Mouse (Mus musculus): ENCODE measurements around the gene Lmo3. TPM values are rescaled to one million over a fixed set of nuclear protein-coding genes. Genes with fewer than 3 reads are reported as not detected.
A peak's percentile ranks its signal among the peaks of the same experiment; 100 is the strongest.

The Lmo3 gene
- polyA plus RNA-seq, 1 experiment from 2014 or later: 3.5 TPM

- DNase-seq: no peak
- WGBS: 43% methylated on average over 4 of the region's 4 CpGs
- no peak for ATAC-seq (ENCODE audit: insufficient read depth)
- no peak for TF ChIP-seq CTCF (IDR thresholded peaks at IDR 0.05; ENCODE audit: low read depth)
- Histone ChIP-seq H3K4me1 (ENCODE audit: insufficient read depth) (no peaks in the 10 kb centered on the region), H3K4me2 (no peak overlapping the region), H3K9ac (no peak overlapping the region), H3K27ac (ENCODE audit: low read depth) (no peak overlapping the region), H3K4me3 (ENCODE audit: low read depth, low read length) (no peak overlapping the region), H3K9me3 (ENCODE audit: low read depth, low read length) (no peaks in the 10 kb centered on the region), H3K27me3 (ENCODE audit: insufficient read depth, low read length) (no peaks in the 10 kb centered on the region), H3K36me3 (ENCODE audit: insufficient read depth) (no peaks in the 10 kb centered on the region)
Observed at GRCm38 (mm10) chr6:138469204-138469603, 112.6 kb downstream of the Lmo3 start.

GRCm38 (mm10) chr6:138444515-138445048 lies 137.2 kb downstream of the Lmo3 start:
- H3K27me3 ChIP-seq (ENCODE audit: insufficient read depth, low read length): no peaks in the 10 kb centered on the region
- 77% methylated on average over 3 of the region's 3 CpGs for WGBS
- no peaks in the 10 kb centered on the region for H3K9me3 ChIP-seq (ENCODE audit: low read depth, low read length)
- ATAC-seq (ENCODE audit: insufficient read depth) (no peak), DNase-seq (no peak)
- H3K9ac ChIP-seq: no peak overlapping the region
- no peak for TF ChIP-seq CTCF (IDR thresholded peaks at IDR 0.05; ENCODE audit: low read depth)
- no peaks in the 10 kb centered on the region for H3K4me1 ChIP-seq (ENCODE audit: insufficient read depth)
- H3K4me3 ChIP-seq (ENCODE audit: low read depth, low read length): no peak overlapping the region
- H3K36me3 ChIP-seq (ENCODE audit: insufficient read depth): no peaks in the 10 kb centered on the region
- H3K27ac ChIP-seq (ENCODE audit: low read depth): no peak overlapping the region
- H3K4me2 ChIP-seq: no peak overlapping the region

- 39% methylated on average over 3 of the region's 3 CpGs for WGBS
- Histone ChIP-seq H3K27ac (ENCODE audit: low read depth) (no peak overlapping the region), H3K27me3 (ENCODE audit: insufficient read depth, low read length) (no peaks in the 10 kb centered on the region), H3K4me3 (ENCODE audit: low read depth, low read length) (no peak overlapping the region), H3K4me2 (no peak overlapping the region), H3K4me1 (ENCODE audit: insufficient read depth) (no peaks in the 10 kb centered on the region; the same call in 1 of the 2 replicates), H3K36me3 (ENCODE audit: insufficient read depth) (no peaks in the 10 kb centered on the region), H3K9ac (no peak overlapping the region), H3K9me3 (ENCODE audit: low read depth, low read length) (no peaks in the 10 kb centered on the region)
- DNase-seq: peak; percentile 61
- TF ChIP-seq CTCF (IDR thresholded peaks at IDR 0.05; ENCODE audit: low read depth): no peak
- ATAC-seq (ENCODE audit: insufficient read depth): peak; percentile 28; the same call in 1 of the 2 replicates
Observed at GRCm38 (mm10) chr6:138437351-138437750, 144.4 kb downstream of the Lmo3 start.

- 46% methylated on average over 3 of the region's 3 CpGs for WGBS
- Histone ChIP-seq H3K4me2 (no peak overlapping the region), H3K36me3 (ENCODE audit: insufficient read depth) (no peaks in the 10 kb centered on the region)
Observed at GRCm38 (mm10) chr6:138436813-138437212, 145.0 kb downstream of the Lmo3 start.

GRCm38 (mm10) chr6:138427394-138427793 lies 154.4 kb downstream of the Lmo3 start:
- WGBS: 30% methylated on average over 6 of the region's 6 CpGs
- no peak for DNase-seq

More at GRCm38 (mm10) chr6:138436813-138437212, 145.0 kb downstream of the Lmo3 start:
- no peak overlapping the region for H3K27ac ChIP-seq (ENCODE audit: low read depth)
- H3K9me3 ChIP-seq (ENCODE audit: low read depth, low read length): no peaks in the 10 kb centered on the region
- no peak for TF ChIP-seq CTCF (IDR thresholded peaks at IDR 0.05; ENCODE audit: low read depth)
- H3K4me1 ChIP-seq (ENCODE audit: insufficient read depth): no peaks in the 10 kb centered on the region; the same call in 1 of the 2 replicates
- H3K4me3 ChIP-seq (ENCODE audit: low read depth, low read length): no peak overlapping the region
- ATAC-seq (ENCODE audit: insufficient read depth) (peak; percentile 81; the same call in 1 of the 2 replicates), DNase-seq (peak; percentile 59)
- no peak overlapping the region for H3K9ac ChIP-seq
- H3K27me3 ChIP-seq (ENCODE audit: insufficient read depth, low read length): no peaks in the 10 kb centered on the region

GRCm38 (mm10) chr6:138426894-138427293 lies 154.9 kb downstream of the Lmo3 start:
- ATAC-seq (ENCODE audit: insufficient read depth) (no peak), DNase-seq (no peak)
- Histone ChIP-seq H3K9ac (no peak overlapping the region), H3K4me2 (no peak overlapping the region), H3K27ac (ENCODE audit: low read depth) (no peak overlapping the region), H3K36me3 (ENCODE audit: insufficient read depth) (no peaks in the 10 kb centered on the region), H3K4me1 (ENCODE audit: insufficient read depth) (no peaks in the 10 kb centered on the region), H3K4me3 (ENCODE audit: low read depth, low read length) (no peak overlapping the region), H3K9me3 (ENCODE audit: low read depth, low read length) (no peaks in the 10 kb centered on the region), H3K27me3 (ENCODE audit: insufficient read depth, low read length) (peaks cover 2% of the 10 kb centered on the region; the same call in 1 of the 2 replicates)
- 56% methylated on average over 3 of the region's 3 CpGs for WGBS
- TF ChIP-seq CTCF (IDR thresholded peaks at IDR 0.05; ENCODE audit: low read depth): no peak

More at GRCm38 (mm10) chr6:138427394-138427793, 154.4 kb downstream of the Lmo3 start:
- Histone ChIP-seq H3K4me1 (ENCODE audit: insufficient read depth) (no peaks in the 10 kb centered on the region), H3K9ac (no peak overlapping the region), H3K4me2 (no peak overlapping the region), H3K4me3 (ENCODE audit: low read depth, low read length) (no peak overlapping the region), H3K36me3 (ENCODE audit: insufficient read depth) (no peaks in the 10 kb centered on the region), H3K27ac (ENCODE audit: low read depth) (no peak overlapping the region), H3K9me3 (ENCODE audit: low read depth, low read length) (no peaks in the 10 kb centered on the region), H3K27me3 (ENCODE audit: insufficient read depth, low read length) (no peaks in the 10 kb centered on the region)
- no peak for ATAC-seq (ENCODE audit: insufficient read depth)
- TF ChIP-seq CTCF (IDR thresholded peaks at IDR 0.05; ENCODE audit: low read depth): no peak

GRCm38 (mm10) chr6:138424514-138425225 lies 157.1 kb downstream of the Lmo3 start:
- Histone ChIP-seq H3K27me3 (ENCODE audit: insufficient read depth, low read length) (peaks cover 3% of the 10 kb centered on the region; the same call in 1 of the 2 replicates), H3K27ac (ENCODE audit: low read depth) (no peak overlapping the region), H3K4me3 (ENCODE audit: low read depth, low read length) (no peak overlapping the region), H3K9ac (no peak overlapping the region), H3K4me2 (no peak overlapping the region), H3K9me3 (ENCODE audit: low read depth, low read length) (no peaks in the 10 kb centered on the region), H3K36me3 (ENCODE audit: insufficient read depth) (no peaks in the 10 kb centered on the region), H3K4me1 (ENCODE audit: insufficient read depth) (peaks cover 4% of the 10 kb centered on the region; the same call in 1 of the 2 replicates)
- no peak for TF ChIP-seq CTCF (IDR thresholded peaks at IDR 0.05; ENCODE audit: low read depth)
- 65% methylated on average over 9 of the region's 9 CpGs for WGBS
- DNase-seq: no peak
- ATAC-seq (ENCODE audit: insufficient read depth): peak; percentile 23; the same call in 1 of the 2 replicates

Data from lung, embryonic 14.5 days (tissue).